In genomic region chr15:68384571-68385335, GRCm38 (mm10) we compare ENCODE assay signal across 12 mouse cellular contexts.
"Had no signal": no experiment of that assay in that cellular context is flagged by ENCODE, and none has a peak within 500 bp of the region (broad histone marks: within the 10 kb centered on the region; RNA-seq: fewer than 3 reads in every experiment).

No protein-coding gene starts in this region.

- ATAC-seq: intestine, embryonic 15.5 days; liver, embryonic 12.5 days had no signal

- H3K36me3 ChIP-seq: intestine, embryonic 15.5 days; limb, embryonic 15.5 days; liver, embryonic 12.5 days; neural tube, embryonic 12.5 days; stomach, embryonic 15.5 days had no signal

- H3K27ac ChIP-seq: intestine, embryonic 15.5 days; limb, embryonic 15.5 days; liver, embryonic 12.5 days; macrophage; neural tube, embryonic 12.5 days; stomach, embryonic 15.5 days had no signal

- H3K9ac ChIP-seq: intestine, embryonic 15.5 days; limb, embryonic 15.5 days; liver, embryonic 12.5 days; lung, embryonic 14.5 days; neural tube, embryonic 12.5 days; stomach, embryonic 15.5 days had no signal

- H3K4me1 ChIP-seq: intestine, embryonic 15.5 days; limb, embryonic 15.5 days; liver, embryonic 12.5 days; megakaryocyte, embryonic 14.5 days; neural tube, embryonic 12.5 days; stomach, embryonic 15.5 days had no signal

- DNase-seq: kidney, adult 18-20 months; kidney, postnatal 10 days; lung, embryonic 14.5 days; lung, postnatal 14 days; retina, postnatal 1 day had no signal

- H3K4me2 ChIP-seq: intestine, embryonic 15.5 days; limb, embryonic 15.5 days; liver, embryonic 12.5 days; lung, embryonic 14.5 days; neural tube, embryonic 12.5 days; stomach, embryonic 15.5 days had no signal

- H3K27me3 ChIP-seq: intestine, embryonic 15.5 days; limb, embryonic 15.5 days; liver, embryonic 12.5 days; megakaryocyte, embryonic 14.5 days; neural tube, embryonic 12.5 days; stomach, embryonic 15.5 days had no signal

- H3K9me3 ChIP-seq: intestine, embryonic 15.5 days; limb, embryonic 15.5 days; liver, embryonic 12.5 days; megakaryocyte, embryonic 14.5 days; neural tube, embryonic 12.5 days; stomach, embryonic 15.5 days had no signal

- H3K4me3 ChIP-seq: intestine, embryonic 15.5 days; limb, embryonic 15.5 days; liver, embryonic 12.5 days; megakaryocyte, embryonic 14.5 days; neural tube, embryonic 12.5 days; stomach, embryonic 15.5 days had no signal
